Mouse (Mus musculus): ENCODE results near the gene Adgrv1. TPM values are rescaled to one million over a fixed set of nuclear protein-coding genes. Genes with fewer than 3 reads are reported as not detected.

The Adgrv1 gene
- polyA plus RNA-seq, 1 experiment = 0.56 TPM

DNA sequence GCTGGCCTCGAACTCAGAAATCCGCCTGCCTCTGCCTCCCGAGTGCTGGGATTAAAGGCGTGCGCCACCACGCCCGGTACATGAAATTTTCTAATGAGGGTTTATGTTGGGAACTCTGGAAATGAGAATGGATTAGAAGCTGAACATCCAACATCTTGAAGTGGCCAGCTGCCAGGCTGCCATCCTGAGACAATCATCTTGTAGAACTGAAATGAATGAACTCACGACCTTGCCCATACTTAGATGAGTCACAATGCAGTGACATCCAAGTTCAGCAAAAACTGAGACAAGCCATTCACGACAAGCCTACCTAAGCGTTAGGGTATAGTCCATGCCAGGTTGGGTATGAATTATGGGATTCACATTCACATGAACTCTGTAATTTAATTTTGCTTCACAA is 393.1 kb downstream of the Adgrv1 start:
- H3K27ac ChIP-seq (ENCODE audit: insufficient read depth, low read depth, low read length) = no peak overlapping the region
- no peaks in the 10 kb centered on the region for H3K36me3 ChIP-seq (ENCODE audit: control insufficient read depth, insufficient read depth, low read length)
- 96% methylated on average over 10 of the region's 10 CpGs for WGBS
- no peaks in the 10 kb centered on the region for H3K4me1 ChIP-seq (ENCODE audit: control insufficient read depth, insufficient read depth, low read length)
- H3K27me3 ChIP-seq (replicated peaks; ENCODE audit: control insufficient read depth, insufficient read depth, low read length) = no peaks in the 10 kb centered on the region
- H3K4me3 ChIP-seq (ENCODE audit: insufficient read depth, low read depth, low read length) = no peak overlapping the region
- TF ChIP-seq CTCF (conservative IDR thresholded peaks at IDR 0.05; ENCODE audit: insufficient read depth, insufficient read length, low read depth, low read length) = no peak
- DNase-seq = no peak

DNA sequence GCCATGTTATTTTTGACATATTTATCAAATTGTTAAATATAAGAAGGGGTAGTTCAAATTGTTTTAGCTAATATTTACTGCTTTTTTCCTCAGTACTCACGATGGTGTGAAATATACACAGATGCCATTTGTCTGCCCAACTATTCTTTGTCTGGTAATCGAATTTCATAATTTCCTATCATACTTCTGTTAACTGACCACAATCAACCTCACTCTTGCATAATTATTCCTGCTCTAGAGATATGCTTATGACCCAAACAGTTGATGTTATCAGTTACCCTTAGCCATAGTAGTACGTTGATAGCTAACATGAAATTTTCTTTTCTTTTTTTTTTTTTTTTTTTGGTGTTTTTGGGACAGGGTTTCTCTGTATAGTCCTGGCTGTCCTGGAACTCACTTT is 393.5 kb downstream of the Adgrv1 start:
- no peaks in the 10 kb centered on the region for H3K36me3 ChIP-seq (ENCODE audit: control insufficient read depth, insufficient read depth, low read length)
- TF ChIP-seq POLR2A (IDR thresholded peaks at IDR 0.05; ENCODE audit: low read depth, low read length) = no peak
- TF ChIP-seq CTCF (conservative IDR thresholded peaks at IDR 0.05; ENCODE audit: insufficient read depth, insufficient read length, low read depth, low read length) = no peak
- H3K27ac ChIP-seq (ENCODE audit: insufficient read depth, low read depth, low read length) = no peak overlapping the region
- 85% methylated on average over 3 of the region's 3 CpGs for WGBS
- DNase-seq = no peak
- H3K27me3 ChIP-seq (replicated peaks; ENCODE audit: control insufficient read depth, insufficient read depth, low read length) = no peaks in the 10 kb centered on the region
- no peak overlapping the region for H3K4me3 ChIP-seq (ENCODE audit: insufficient read depth, low read depth, low read length)
- H3K4me1 ChIP-seq (ENCODE audit: control insufficient read depth, insufficient read depth, low read length) = no peaks in the 10 kb centered on the region

DNA sequence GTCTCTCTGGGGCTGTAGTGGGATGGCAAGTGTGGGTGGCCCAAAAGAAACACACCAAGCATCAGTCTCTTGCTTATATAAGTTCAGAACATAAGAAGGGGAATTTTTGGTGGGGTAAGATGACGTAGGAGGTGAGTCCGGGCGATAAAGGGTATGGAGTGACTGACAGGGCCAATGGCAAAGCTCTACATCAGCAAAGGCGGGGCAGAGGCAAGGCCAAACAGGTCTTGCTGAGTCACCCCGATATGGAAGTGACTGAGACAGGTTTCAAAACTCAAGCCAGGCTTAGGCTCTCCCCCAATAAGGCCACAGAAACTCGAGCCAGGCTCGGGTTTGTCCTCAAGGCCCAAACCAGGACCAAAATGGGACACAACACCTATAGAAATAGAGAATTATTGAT is 394.1 kb downstream of the Adgrv1 start:
- no peaks in the 10 kb centered on the region for H3K27me3 ChIP-seq (replicated peaks; ENCODE audit: control insufficient read depth, insufficient read depth, low read length)
- no peaks in the 10 kb centered on the region for H3K4me1 ChIP-seq (ENCODE audit: control insufficient read depth, insufficient read depth, low read length)
- DNase-seq = no peak
- 93% methylated on average over 7 of the region's 7 CpGs for WGBS
- H3K4me3 ChIP-seq (ENCODE audit: insufficient read depth, low read depth, low read length) = no peak overlapping the region
- H3K36me3 ChIP-seq (ENCODE audit: control insufficient read depth, insufficient read depth, low read length) = no peaks in the 10 kb centered on the region
- no peak overlapping the region for H3K27ac ChIP-seq (ENCODE audit: insufficient read depth, low read depth, low read length)
- TF ChIP-seq POLR2A (IDR thresholded peaks at IDR 0.05; ENCODE audit: low read depth, low read length) (no peak), CTCF (conservative IDR thresholded peaks at IDR 0.05; ENCODE audit: insufficient read depth, insufficient read length, low read depth, low read length) (no peak)

DNA sequence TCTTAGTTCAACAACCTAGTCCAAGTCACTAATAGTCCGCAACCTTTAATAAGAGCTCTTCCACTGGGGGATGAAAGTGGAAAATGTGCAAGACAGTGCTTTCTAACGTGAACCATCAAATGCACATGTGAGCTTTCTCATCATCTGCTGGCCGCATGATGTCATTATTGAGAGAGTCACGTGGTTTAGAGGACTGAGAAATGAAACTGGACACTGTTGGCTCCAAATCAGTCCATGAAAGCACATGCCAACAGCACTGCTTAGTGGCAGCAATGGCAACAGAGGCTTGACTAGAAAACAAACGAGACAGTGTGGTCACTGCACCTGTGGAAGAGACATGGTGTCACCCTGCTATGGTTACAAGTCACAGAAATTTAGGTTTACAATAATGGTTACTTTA is 395.0 kb downstream of the Adgrv1 start:
- no peak overlapping the region for H3K4me3 ChIP-seq (ENCODE audit: insufficient read depth, low read depth, low read length)
- no peak overlapping the region for H3K27ac ChIP-seq (ENCODE audit: insufficient read depth, low read depth, low read length)
- DNase-seq = no peak
- 79% methylated on average over 5 of the region's 5 CpGs for WGBS
- H3K36me3 ChIP-seq (ENCODE audit: control insufficient read depth, insufficient read depth, low read length) = no peaks in the 10 kb centered on the region
- no peaks in the 10 kb centered on the region for H3K27me3 ChIP-seq (replicated peaks; ENCODE audit: control insufficient read depth, insufficient read depth, low read length)
- H3K4me1 ChIP-seq (ENCODE audit: control insufficient read depth, insufficient read depth, low read length) = no peaks in the 10 kb centered on the region
- TF ChIP-seq CTCF (conservative IDR thresholded peaks at IDR 0.05; ENCODE audit: insufficient read depth, insufficient read length, low read depth, low read length) (no peak), POLR2A (IDR thresholded peaks at IDR 0.05; ENCODE audit: low read depth, low read length) (no peak)

DNA sequence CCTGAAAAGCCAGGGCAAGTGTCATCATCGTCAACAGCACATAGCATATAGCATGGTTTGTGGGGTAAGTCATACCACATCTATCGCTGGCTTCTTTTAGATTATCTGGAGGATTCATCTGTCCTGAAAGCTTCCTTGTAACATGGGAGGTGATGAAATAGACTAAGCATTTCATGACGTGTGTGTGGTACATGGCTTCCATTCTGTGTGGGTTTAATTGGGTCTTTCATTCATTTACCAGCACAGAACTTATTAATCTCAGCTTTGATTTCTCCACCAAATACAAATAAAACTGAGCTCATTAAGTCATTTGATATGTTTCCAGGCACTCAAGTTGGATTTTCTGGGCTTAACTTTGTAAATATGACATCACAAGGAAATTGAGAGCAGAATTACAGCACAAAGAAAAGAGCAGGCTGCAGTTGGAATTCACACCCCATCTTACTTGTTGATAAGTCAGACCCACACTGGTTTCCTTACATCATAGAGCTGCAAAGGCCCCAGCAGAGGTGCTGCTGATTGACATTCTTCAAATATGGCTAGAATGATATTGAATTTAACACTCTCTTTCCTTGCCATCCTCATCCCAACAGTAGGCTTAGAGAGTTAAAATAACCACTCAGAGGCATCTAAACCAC is 396.1 kb downstream of the Adgrv1 start:
- DNase-seq = no peak
- no peak overlapping the region for H3K4me3 ChIP-seq (ENCODE audit: insufficient read depth, low read depth, low read length)
- H3K36me3 ChIP-seq (ENCODE audit: control insufficient read depth, insufficient read depth, low read length) = no peaks in the 10 kb centered on the region
- no peaks in the 10 kb centered on the region for H3K27me3 ChIP-seq (replicated peaks; ENCODE audit: control insufficient read depth, insufficient read depth, low read length)
- no peak for TF ChIP-seq POLR2A (IDR thresholded peaks at IDR 0.05; ENCODE audit: low read depth, low read length)
- TF ChIP-seq CTCF (conservative IDR thresholded peaks at IDR 0.05; ENCODE audit: insufficient read depth, insufficient read length, low read depth, low read length) = no peak
- WGBS = 78% methylated on average over 3 of the region's 3 CpGs
- no peak overlapping the region for H3K27ac ChIP-seq (ENCODE audit: insufficient read depth, low read depth, low read length)
- no peaks in the 10 kb centered on the region for H3K4me1 ChIP-seq (ENCODE audit: control insufficient read depth, insufficient read depth, low read length)

DNA sequence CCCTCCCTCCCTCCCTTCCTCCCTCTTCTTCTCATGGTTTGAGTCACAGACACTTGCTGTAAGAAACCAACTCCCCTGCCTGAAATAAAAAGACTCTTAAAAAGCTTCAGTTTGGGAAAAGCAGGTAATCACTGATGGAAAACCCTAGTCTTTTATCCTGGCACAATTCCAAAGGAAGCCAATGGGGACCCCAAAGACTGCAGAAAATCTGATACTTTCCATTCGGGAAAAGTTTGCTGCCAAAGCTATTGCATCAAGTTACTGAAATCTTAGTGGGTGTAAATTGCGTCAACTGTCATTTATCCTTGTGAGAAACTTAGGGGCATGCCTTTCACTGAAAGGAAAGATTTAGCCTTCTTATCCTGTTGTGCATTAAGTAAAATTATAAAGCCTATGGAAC is 398.9 kb downstream of the Adgrv1 start:
- no peak overlapping the region for H3K27ac ChIP-seq (ENCODE audit: insufficient read depth, low read depth, low read length)
- 63% methylated on average over 2 of the region's 2 CpGs for WGBS
- no peak for DNase-seq
- H3K4me3 ChIP-seq (ENCODE audit: insufficient read depth, low read depth, low read length) = no peak overlapping the region
- H3K36me3 ChIP-seq (ENCODE audit: control insufficient read depth, insufficient read depth, low read length) = no peaks in the 10 kb centered on the region
- TF ChIP-seq CTCF (conservative IDR thresholded peaks at IDR 0.05; ENCODE audit: insufficient read depth, insufficient read length, low read depth, low read length) (no peak), POLR2A (IDR thresholded peaks at IDR 0.05; ENCODE audit: low read depth, low read length) (no peak)
- H3K4me1 ChIP-seq (ENCODE audit: control insufficient read depth, insufficient read depth, low read length) = no peaks in the 10 kb centered on the region
- no peaks in the 10 kb centered on the region for H3K27me3 ChIP-seq (replicated peaks; ENCODE audit: control insufficient read depth, insufficient read depth, low read length)

DNA sequence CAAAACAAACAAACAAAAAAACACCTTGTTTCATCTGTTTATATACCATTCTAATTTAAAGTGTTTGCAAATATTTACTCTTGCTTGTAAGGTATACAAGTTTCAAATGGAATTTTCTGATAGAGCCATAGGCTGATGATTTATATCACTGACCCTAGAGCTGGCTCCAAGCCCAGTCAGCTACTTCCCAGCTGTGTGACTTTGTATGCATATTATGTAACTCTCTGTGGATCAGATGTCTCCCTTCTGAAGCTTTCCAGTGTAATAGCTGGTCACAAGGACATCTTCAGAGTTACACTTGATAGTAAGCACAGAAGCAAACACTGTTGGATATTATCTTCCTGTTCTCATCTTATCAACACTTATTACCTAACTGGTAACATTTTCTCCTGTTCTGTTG is 400.1 kb downstream of the Adgrv1 start:
- DNase-seq = peak; percentile 17
- no peak for TF ChIP-seq CTCF (conservative IDR thresholded peaks at IDR 0.05; ENCODE audit: insufficient read depth, insufficient read length, low read depth, low read length)
- TF ChIP-seq POLR2A (IDR thresholded peaks at IDR 0.05; ENCODE audit: low read depth, low read length) = no peak
- no peak overlapping the region for H3K27ac ChIP-seq (ENCODE audit: insufficient read depth, low read depth, low read length)
- no peaks in the 10 kb centered on the region for H3K36me3 ChIP-seq (ENCODE audit: control insufficient read depth, insufficient read depth, low read length)
- H3K27me3 ChIP-seq (replicated peaks; ENCODE audit: control insufficient read depth, insufficient read depth, low read length) = no peaks in the 10 kb centered on the region
- no peaks in the 10 kb centered on the region for H3K4me1 ChIP-seq (ENCODE audit: control insufficient read depth, insufficient read depth, low read length)
- H3K4me3 ChIP-seq (ENCODE audit: insufficient read depth, low read depth, low read length) = no peak overlapping the region

Measured in kidney, adult 2 months (tissue).